Mouse (Mus musculus) CH12.LX (cell line): ENCODE data around the gene Tmem167. TPM values are rescaled to one million over a fixed set of nuclear protein-coding genes. Genes with fewer than 3 reads are reported as not detected.

Experiments used
- DNase-seq: peaks from one replicate; pipeline ENCODE4 v3.0.0-alpha.2; 2013; ENCODE audit errors: extremely low read depth
- H3K27ac ChIP-seq: 2 replicates; pipeline ENCODE4 v1.5.1; 2012; ENCODE audit warnings: low read depth, mild to moderate bottlenecking, control low read depth, moderate library complexity; ENCODE audit not compliant: insufficient read depth
- H3K27me3 ChIP-seq: replicated peaks from 2 replicates; pipeline ENCODE3; 2012; ENCODE audit warnings: inconsistent platforms
- H3K36me3 ChIP-seq, 2 experiments: replicated peaks in 1 of 2; 2 replicates each; pipeline versions ENCODE3 to v1.6.1; 2012; ENCODE audit warnings: inconsistent platforms in 1 of 2, low read length in 1 of 2, mild to moderate bottlenecking in 1 of 2, mixed read lengths in 1 of 2, moderate library complexity in 1 of 2; ENCODE audit not compliant: control insufficient read depth in 1 of 2, insufficient read depth in 1 of 2
- H3K4me1 ChIP-seq, 2 experiments: 2 replicates each; pipeline ENCODE4 v1.6.1; 2012; ENCODE audit warnings: inconsistent platforms in 1 of 2, moderate library complexity in 1 of 2; ENCODE audit not compliant: insufficient read depth in 2 of 2, control insufficient read depth in 1 of 2
- H3K4me2 ChIP-seq: 2 replicates; pipeline ENCODE4 v1.6.1; 2012; ENCODE audit warnings: low read depth, mild to moderate bottlenecking, control low read depth; ENCODE audit not compliant: poor library complexity, insufficient read depth, severe bottlenecking
- H3K4me3 ChIP-seq, 3 experiments: fragments of 150-350 bp in 1 of 3; sonication (generic) in 1 of 3; replicated peaks in 1 of 3; 2 replicates each; pipeline versions ENCODE3 to v1.5.1; 2011 to 2012; ENCODE audit warnings: low read depth in 2 of 3, low read length in 2 of 3, mild to moderate bottlenecking in 2 of 3, moderate library complexity in 2 of 3, control low read depth in 1 of 3, improper control_type of control experiment in 1 of 3, inconsistent platforms in 1 of 3, mixed read lengths in 1 of 3; ENCODE audit not compliant: poor library complexity in 1 of 3
- H3K79me2 ChIP-seq: replicated peaks from 2 replicates; pipeline ENCODE4 v1.6.1; 2012; ENCODE audit warnings: mild to moderate bottlenecking, moderate library complexity; ENCODE audit not compliant: control insufficient read depth, poor library complexity, insufficient read depth, severe bottlenecking; ENCODE audit errors: extremely low read depth
- H3K9ac ChIP-seq: 2 replicates; pipeline ENCODE4 v1.6.1; 2012; ENCODE audit warnings: low read depth, mild to moderate bottlenecking, control low read depth, moderate library complexity; ENCODE audit not compliant: insufficient read depth
- H3K9me3 ChIP-seq: replicated peaks from 2 replicates; pipeline ENCODE3; 2012; ENCODE audit warnings: low read length, inconsistent platforms, mixed read lengths
- BHLHE40 ChIP-seq: IDR thresholded peaks from 2 replicates; pipeline ENCODE4 v1.6.1; 2011; ENCODE audit warnings: mild to moderate bottlenecking, low read depth, low read length, improper control_type of control experiment
- CHD1 ChIP-seq: IDR thresholded peaks from 2 replicates; pipeline ENCODE4 v1.6.1; 2012; ENCODE audit warnings: low read depth, low read length, improper control_type of control experiment, inconsistent platforms
- E2F4 ChIP-seq: IDR thresholded peaks from 2 replicates; pipeline ENCODE4 v1.6.1; 2011; ENCODE audit warnings: low read depth, low read length, improper control_type of control experiment; ENCODE audit not compliant: insufficient replicate concordance
- ELF1 ChIP-seq: IDR thresholded peaks from 2 replicates; pipeline ENCODE4 v1.6.1; 2014; ENCODE audit warnings: low read depth, mild to moderate bottlenecking, inconsistent platforms, low read length, improper control_type of control experiment
- ETS1 ChIP-seq: conservative IDR thresholded peaks from 2 replicates; pipeline ENCODE4 v1.6.1; 2012; ENCODE audit warnings: low read depth, mild to moderate bottlenecking, inconsistent platforms, low read length, improper control_type of control experiment, moderate library complexity
- GABPA ChIP-seq: IDR thresholded peaks from 2 replicates; pipeline ENCODE4 v1.6.1; 2012; ENCODE audit warnings: low read depth, low read length, improper control_type of control experiment, inconsistent platforms; ENCODE audit not compliant: insufficient replicate concordance
- HCFC1 ChIP-seq: IDR thresholded peaks from 2 replicates; pipeline ENCODE4 v1.6.1; 2012; ENCODE audit warnings: low read depth, mild to moderate bottlenecking, inconsistent platforms, low read length, improper control_type of control experiment
- JUN ChIP-seq: IDR thresholded peaks from 2 replicates; pipeline ENCODE4 v1.6.1; 2011; ENCODE audit warnings: low read depth, mild to moderate bottlenecking, low read length, improper control_type of control experiment, moderate library complexity; ENCODE audit not compliant: insufficient read depth
- JUND ChIP-seq: conservative IDR thresholded peaks from 2 replicates; pipeline ENCODE4 v1.6.1; 2011; ENCODE audit warnings: low read depth, low read length, improper control_type of control experiment
- KAT2A ChIP-seq: IDR thresholded peaks from 2 replicates; pipeline ENCODE4 v1.6.1; 2012; ENCODE audit warnings: low read length, improper control_type of control experiment, inconsistent platforms; ENCODE audit not compliant: insufficient replicate concordance
- MAFK ChIP-seq: IDR thresholded peaks from 2 replicates; pipeline ENCODE4 v1.6.1; 2011; ENCODE audit warnings: low read length, improper control_type of control experiment; ENCODE audit not compliant: insufficient replicate concordance
- MAZ ChIP-seq: IDR thresholded peaks from 2 replicates; pipeline ENCODE4 v1.6.1; 2012; ENCODE audit warnings: low read depth, mild to moderate bottlenecking, inconsistent platforms, low read length, improper control_type of control experiment, moderate library complexity
- MXI1 ChIP-seq: IDR thresholded peaks from 2 replicates; pipeline ENCODE4 v1.6.1; 2011; ENCODE audit warnings: mild to moderate bottlenecking, low read depth, low read length, improper control_type of control experiment
- NELFE ChIP-seq: IDR thresholded peaks from 2 replicates; pipeline ENCODE4 v1.6.1; 2011; ENCODE audit warnings: low read depth, low read length, improper control_type of control experiment
- NRF1 ChIP-seq: IDR thresholded peaks from 2 replicates; pipeline ENCODE4 v1.6.1; 2014; ENCODE audit warnings: low read depth, mild to moderate bottlenecking, inconsistent platforms, low read length, improper control_type of control experiment, moderate library complexity
- PAX5 ChIP-seq: IDR thresholded peaks from 2 replicates; pipeline ENCODE4 v1.6.1; 2012; ENCODE audit warnings: low read length, inconsistent platforms, mixed read lengths
- POLR2AphosphoS2 ChIP-seq: IDR thresholded peaks from 2 replicates; pipeline ENCODE4 v1.6.1; 2011; ENCODE audit warnings: low read depth, low read length, improper control_type of control experiment
- SIN3A ChIP-seq: IDR thresholded peaks from 2 replicates; pipeline ENCODE4 v1.6.1; 2012; ENCODE audit warnings: low read length, improper control_type of control experiment, inconsistent platforms
- SMC3 ChIP-seq: IDR thresholded peaks from 2 replicates; pipeline ENCODE4 v1.6.1; 2011; ENCODE audit warnings: low read depth, low read length, improper control_type of control experiment
- TBP ChIP-seq: conservative IDR thresholded peaks from 2 replicates; pipeline ENCODE4 v1.6.1; 2011; ENCODE audit warnings: low read depth, low read length, improper control_type of control experiment
- TCF12 ChIP-seq: IDR thresholded peaks from 2 replicates; pipeline ENCODE4 v1.6.1; 2014; ENCODE audit warnings: low read depth, mild to moderate bottlenecking, inconsistent platforms, low read length, improper control_type of control experiment
- UBTF ChIP-seq: IDR thresholded peaks from 2 replicates; pipeline ENCODE4 v1.6.1; 2012; ENCODE audit warnings: low read depth, mild to moderate bottlenecking, inconsistent platforms, low read length, improper control_type of control experiment, moderate library complexity
- USF1 ChIP-seq: IDR thresholded peaks from 2 replicates; pipeline ENCODE4 v1.6.1; 2014; ENCODE audit warnings: low read depth, mild to moderate bottlenecking, inconsistent platforms, low read length, improper control_type of control experiment
- USF2 ChIP-seq: conservative IDR thresholded peaks from 2 replicates; pipeline ENCODE4 v1.6.1; 2011; ENCODE audit warnings: low read depth, low read length, improper control_type of control experiment
- ZC3H11A ChIP-seq: IDR thresholded peaks from 2 replicates; pipeline ENCODE4 v1.6.1; 2012; ENCODE audit warnings: low read depth, mild to moderate bottlenecking, inconsistent platforms, low read length, improper control_type of control experiment
- ZKSCAN1 ChIP-seq: IDR thresholded peaks from 2 replicates; pipeline ENCODE4 v1.6.1; 2012; ENCODE audit warnings: low read depth, inconsistent platforms, low read length, improper control_type of control experiment, borderline replicate concordance
- ZMIZ1 ChIP-seq: IDR thresholded peaks from 2 replicates; pipeline ENCODE4 v1.6.1; 2012; ENCODE audit warnings: low read depth, mild to moderate bottlenecking, inconsistent platforms, low read length, improper control_type of control experiment
- ZNF384 ChIP-seq: IDR thresholded peaks from 2 replicates; pipeline ENCODE4 v1.6.1; 2012; ENCODE audit warnings: low read depth, low read length, improper control_type of control experiment, inconsistent platforms
- dilution Hi-C: fragments of 300-500 bp; cut with MboI; formaldehyde crosslinking; loops from 2 replicates; pipeline ENCODE4 v1.14.3; 2020; ENCODE audit warnings: low sequenced_read_pairs; ENCODE audit not compliant: extremely low pct_unique_long_range_greater_than_20kb, extremely low pct_ligation_motif_present
- in situ Hi-C: fragments of 300-500 bp; cut with MboI; formaldehyde crosslinking; loops from 3 replicates; pipeline ENCODE4 v1.14.3; 2019; ENCODE audit warnings: low sequenced_read_pairs, low pct_ligation_motif_present, low pct_unique_long_range_greater_than_20kb, mixed read lengths
- polyA plus RNA-seq: library from polyadenylated mRNA; unstranded; fragments of >175 nt; gene quantifications from 2 replicates; pipeline ENCODE4 v1.2.1, GENCODE M21; 2012; ENCODE audit warnings: low read depth; ENCODE audit not compliant: insufficient read length
- total RNA-seq, 2 experiments: library from RNA; depleted of rRNA; stranded (reverse); fragments of 300-350 nt in 1 of 2; fragments of >200 nt in 1 of 2; gene quantifications; 2 replicates each; pipeline ENCODE4 v1.2.3; 2012 to 2014

Tmem167 gene
- total and polyA plus RNA-seq, 3 experiments, result 14.1 to 38.6 (median 24.5) TPM

DNA sequence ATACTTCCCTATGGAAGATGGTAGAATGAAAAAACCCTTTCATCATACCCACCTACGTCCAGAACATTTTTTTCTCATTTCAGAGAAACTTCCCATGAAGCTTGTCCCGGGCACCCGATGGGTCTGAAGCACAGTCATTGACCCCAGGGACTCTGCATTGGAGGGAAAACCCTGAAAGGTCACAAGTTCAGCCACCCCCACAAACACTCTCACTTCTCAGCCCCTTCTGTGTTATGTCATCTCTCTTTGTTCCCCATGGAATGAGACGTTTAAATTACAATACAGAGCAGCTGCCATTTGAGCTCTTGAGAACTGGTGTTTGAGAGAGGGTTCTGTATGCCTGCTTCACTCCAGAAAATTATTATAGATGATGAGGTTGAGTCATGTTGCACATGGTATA, 54.3 kb downstream of the Tmem167 start:
- dilution Hi-C loops, result no loop called here
- no peaks in the 10 kb centered on the region for H3K27me3 ChIP-seq

DNA sequence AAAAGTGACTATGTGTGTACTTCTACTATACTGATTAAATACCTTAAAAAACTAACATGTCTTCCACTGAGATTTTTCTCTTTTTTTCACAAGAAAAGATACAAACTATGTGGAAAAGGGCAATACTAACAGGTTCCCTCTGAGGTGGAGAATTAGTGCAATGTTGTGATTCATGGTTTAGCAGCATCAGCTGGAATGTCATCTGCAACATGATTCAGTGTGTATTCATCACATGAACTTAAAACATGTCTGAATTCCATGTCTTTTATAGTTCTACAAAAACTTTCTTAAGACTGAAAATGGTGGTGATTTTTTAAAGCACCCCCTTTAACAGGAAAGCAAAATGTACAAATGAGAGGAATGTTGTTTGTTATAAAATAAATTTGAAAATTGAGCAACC, 63.0 kb downstream of the Tmem167 start:
- H3K4me2 ChIP-seq, result no peak overlapping the region
- no peak overlapping the region for H3K4me3 ChIP-seq
- no peaks in the 10 kb centered on the region for H3K4me1 ChIP-seq
- dilution Hi-C loops, result no loop called here
- no peak overlapping the region for H3K9ac ChIP-seq
- DNase-seq, result no peak
- no peak overlapping the region for H3K27ac ChIP-seq
- no peaks in the 10 kb centered on the region for H3K27me3 ChIP-seq
- H3K79me2 ChIP-seq, result no peaks in the 10 kb centered on the region
- no peaks in the 10 kb centered on the region for H3K9me3 ChIP-seq
- no peaks in the 10 kb centered on the region for H3K36me3 ChIP-seq
- in situ Hi-C loops, result no loop called here
- TF ChIP-seq KAT2A (no peak), JUND (no peak), E2F4 (no peak), POLR2AphosphoS2 (no peak), JUN (no peak), MXI1 (no peak), ZKSCAN1 (no peak), SMC3 (no peak), GABPA (no peak), MAFK (no peak), PAX5 (no peak), NRF1 (no peak), BHLHE40 (no peak), UBTF (no peak), TBP (no peak), ZC3H11A (no peak), SIN3A (no peak), NELFE (no peak), ELF1 (no peak)
- TF ChIP-seq, all 38 proteins: peak for 0

More for the DNA sequence above, 54.3 kb downstream of the Tmem167 start:
- H3K4me1 ChIP-seq, result peaks cover 0 to 10% of the 10 kb centered on the region in 2 experiments; a peak in 2 of 4 replicates
- H3K4me3 ChIP-seq, result no peak overlapping the region
- H3K9ac ChIP-seq, result no peak overlapping the region
- no peak overlapping the region for H3K27ac ChIP-seq
- no peak for DNase-seq
- no peaks in the 10 kb centered on the region for H3K9me3 ChIP-seq
- H3K79me2 ChIP-seq, result no peaks in the 10 kb centered on the region
- H3K36me3 ChIP-seq, result no peaks in the 10 kb centered on the region
- no peak overlapping the region for H3K4me2 ChIP-seq
- in situ Hi-C loops, result no loop called here
- TF ChIP-seq USF1, result no peak
- TF ChIP-seq JUN, result no peak
- TF ChIP-seq ZNF384, result no peak
- TF ChIP-seq ETS1, result no peak
- no peak for TF ChIP-seq POLR2AphosphoS2
- no peak for TF ChIP-seq MXI1
- no peak for TF ChIP-seq USF2
- TF ChIP-seq HCFC1, result no peak
- no peak for TF ChIP-seq TCF12
- no peak for TF ChIP-seq MAZ
- TF ChIP-seq E2F4, result no peak
- TF ChIP-seq JUND, result no peak
- TF ChIP-seq ELF1, result no peak
- TF ChIP-seq SIN3A, result no peak
- no peak for TF ChIP-seq NRF1
- no peak for TF ChIP-seq ZC3H11A
- no peak for TF ChIP-seq CHD1
- no peak for TF ChIP-seq ZMIZ1
